Mouse (Mus musculus) myocyte (in vitro differentiated cells): ENCODE results near the gene Lama4. TPM values are rescaled to one million over a fixed set of nuclear protein-coding genes. Genes with fewer than 3 reads are reported as not detected.

Experiments used
- H3K27me3 ChIP-seq: one replicate; pipeline ENCODE4 v1.6.1; 2011; ENCODE audit not compliant: control insufficient read depth, insufficient read depth, insufficient read length
- H3K36me3 ChIP-seq: one replicate; pipeline ENCODE4 v1.6.1; 2011; ENCODE audit not compliant: control insufficient read depth, insufficient read depth
- H3K4me2 ChIP-seq: one replicate; pipeline ENCODE4 v1.6.1; 2011; ENCODE audit warnings: low read depth, control low read depth
- H3K4me3 ChIP-seq: one replicate; pipeline ENCODE4 v1.5.1; 2011; ENCODE audit warnings: mild to moderate bottlenecking, control low read depth, moderate library complexity
- H3K79me2 ChIP-seq: one replicate; pipeline ENCODE4 v1.6.1; 2011; ENCODE audit not compliant: control insufficient read depth, insufficient read depth
- H3ac ChIP-seq: one replicate; pipeline ENCODE4 v1.6.1; 2011; ENCODE audit not compliant: control insufficient read depth, insufficient read length
- CEBPB ChIP-seq: IDR thresholded peaks from 2 replicates; pipeline ENCODE4 v1.6.1; 2011; ENCODE audit warnings: mild to moderate bottlenecking, moderate library complexity; ENCODE audit not compliant: poor library complexity, insufficient read depth, severe bottlenecking
- E2F4 ChIP-seq: IDR thresholded peaks from one replicate; pipeline ENCODE4 v1.6.1; 2011; ENCODE audit warnings: mild to moderate bottlenecking, control low read depth, moderate library complexity; ENCODE audit not compliant: insufficient read depth
- MAX ChIP-seq: IDR thresholded peaks from one replicate; pipeline ENCODE4 v1.6.1; 2011; ENCODE audit warnings: low read depth, mild to moderate bottlenecking, control low read depth
- MYOD1 ChIP-seq, 3 experiments: IDR thresholded peaks; one replicate each; pipeline ENCODE4 v1.6.1; 2011; ENCODE audit warnings: control low read depth in 2 of 3, low read depth in 2 of 3, mild to moderate bottlenecking in 2 of 3, moderate library complexity in 1 of 3; ENCODE audit not compliant: insufficient read length in 2 of 3, control insufficient read depth in 1 of 3
- MYOG ChIP-seq, 3 experiments: IDR thresholded peaks; one replicate each; pipeline ENCODE4 v1.6.1; 2011; ENCODE audit warnings: control low read depth in 2 of 3, low read depth in 2 of 3, mild to moderate bottlenecking in 2 of 3; ENCODE audit not compliant: insufficient read length in 2 of 3, control insufficient read depth in 1 of 3, insufficient read depth in 1 of 3
- POLR2A ChIP-seq: IDR thresholded peaks from one replicate; pipeline ENCODE4 v1.6.1; 2011; ENCODE audit warnings: low read depth, mild to moderate bottlenecking, control low read depth, moderate library complexity; ENCODE audit not compliant: insufficient read length
- POLR2AphosphoS2 ChIP-seq: IDR thresholded peaks from one replicate; pipeline ENCODE4 v1.6.1; 2011; ENCODE audit warnings: low read depth, control low read depth; ENCODE audit not compliant: insufficient read length
- REST ChIP-seq: IDR thresholded peaks from one replicate; pipeline ENCODE4 v1.6.1; 2011; ENCODE audit warnings: mild to moderate bottlenecking, control low read depth, moderate library complexity; ENCODE audit not compliant: insufficient read depth, insufficient read length
- SRF ChIP-seq: IDR thresholded peaks from one replicate; pipeline ENCODE4 v1.6.1; 2011; ENCODE audit warnings: low read depth; ENCODE audit not compliant: control insufficient read depth, insufficient read length
- TCF12 ChIP-seq: IDR thresholded peaks from one replicate; pipeline ENCODE4 v1.6.1; 2011; ENCODE audit warnings: mild to moderate bottlenecking, control low read depth; ENCODE audit not compliant: poor library complexity, insufficient read depth, severe bottlenecking
- TCF3 ChIP-seq: IDR thresholded peaks from one replicate; pipeline ENCODE4 v1.6.1; 2011; ENCODE audit warnings: low read depth, control low read depth; ENCODE audit not compliant: insufficient read length
- USF1 ChIP-seq: IDR thresholded peaks from one replicate; pipeline ENCODE4 v1.6.1; 2011; ENCODE audit warnings: low read depth, mild to moderate bottlenecking, control low read depth, moderate library complexity
- polyA plus RNA-seq: library from polyadenylated mRNA; unstranded; fragments of >200 nt; fragmentation: generic; extraction: Trizol; gene quantifications from one replicate; pipeline ENCODE4 v1.2.1, GENCODE M21; 2012; ENCODE audit warnings: missing spikeins

The Lama4 gene
- polyA plus RNA-seq, 1 experiment = 0.16 TPM

GRCm38 (mm10) chr10:39098746-39099145, 133.4 kb downstream of the Lama4 start:
- Histone ChIP-seq H3K27me3 (no peaks in the 10 kb centered on the region), H3K36me3 (no peaks in the 10 kb centered on the region)
- no peak for TF ChIP-seq TCF12

GRCm38 (mm10) chr10:39104803-39105449, 139.6 kb downstream of the Lama4 start:
- H3K36me3 ChIP-seq = no peaks in the 10 kb centered on the region
- TF ChIP-seq CEBPB (no peak), MYOG (IDR thresholded peaks at IDR 0.05; ENCODE audit: control insufficient read depth in 1 of 3, insufficient read depth in 1 of 3, insufficient read length in 2 of 3, low read depth in 2 of 3) (no peak), MYOD1 (IDR thresholded peaks at IDR 0.05; ENCODE audit: control insufficient read depth in 1 of 3, insufficient read length in 2 of 3, low read depth in 2 of 3) (no peak), REST (no peak), POLR2A (no peak), MAX (no peak), TCF3 (no peak), USF1 (no peak), TCF12 (no peak), E2F4 (no peak), POLR2AphosphoS2 (no peak), SRF (no peak)
- no peak overlapping the region for H3ac ChIP-seq
- no peaks in the 10 kb centered on the region for H3K27me3 ChIP-seq
- H3K4me3 ChIP-seq = no peak overlapping the region
- H3K79me2 ChIP-seq = no peaks in the 10 kb centered on the region
- no peak overlapping the region for H3K4me2 ChIP-seq

More at GRCm38 (mm10) chr10:39098746-39099145, 133.4 kb downstream of the Lama4 start:
- Histone ChIP-seq H3K79me2 (no peaks in the 10 kb centered on the region), H3K4me3 (no peak overlapping the region), H3ac (no peak overlapping the region), H3K4me2 (no peak overlapping the region)

- H3K4me3 ChIP-seq = no peak overlapping the region
- no peak overlapping the region for H3ac ChIP-seq
- H3K4me2 ChIP-seq = no peak overlapping the region
- TF ChIP-seq POLR2AphosphoS2 = no peak
- TF ChIP-seq TCF3 = no peak
- TF ChIP-seq REST = no peak
- H3K27me3 ChIP-seq = no peaks in the 10 kb centered on the region
- H3K36me3 ChIP-seq = no peaks in the 10 kb centered on the region
- H3K79me2 ChIP-seq = no peaks in the 10 kb centered on the region
These were observed 141.1 kb downstream of the Lama4 start for GRCm38 (mm10) chr10:39106413-39106812.

- H3K79me2 ChIP-seq = no peaks in the 10 kb centered on the region
- no peak for TF ChIP-seq MYOD1 (IDR thresholded peaks at IDR 0.05; ENCODE audit: control insufficient read depth in 1 of 3, insufficient read length in 2 of 3, low read depth in 2 of 3)
These were observed 141.6 kb downstream of the Lama4 start for GRCm38 (mm10) chr10:39106935-39107334.

DNA sequence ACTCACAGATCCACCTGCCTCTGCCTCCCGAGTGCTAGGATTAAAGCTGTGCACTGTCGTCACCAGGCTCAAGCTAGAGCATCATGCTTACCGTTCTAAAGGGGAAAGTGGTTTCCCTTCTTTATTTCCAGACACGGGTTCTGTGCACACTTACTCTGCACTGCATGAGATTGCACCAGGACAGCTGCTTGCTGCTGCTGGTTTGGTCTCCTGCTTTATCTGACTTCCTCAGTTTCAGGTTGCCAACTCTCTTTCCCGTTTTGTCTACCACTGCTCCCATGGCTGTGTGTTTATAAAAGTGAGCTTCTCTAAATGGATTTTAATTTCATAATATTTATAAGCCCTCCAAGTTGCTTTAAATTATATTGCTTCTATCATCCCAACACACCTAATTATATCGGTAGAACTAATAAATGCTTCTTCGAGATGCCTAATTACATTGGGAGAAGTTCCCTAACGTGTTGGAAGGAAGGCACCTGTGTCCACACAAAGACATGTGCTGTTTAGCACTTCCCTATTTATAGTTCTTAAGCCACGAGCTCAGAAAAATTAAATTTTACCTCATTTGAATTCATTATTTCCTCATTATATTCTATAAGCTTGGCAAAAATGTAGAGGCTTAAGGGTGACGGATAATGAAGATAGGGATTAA, 143.6 kb downstream of the Lama4 start:
- Histone ChIP-seq H3K27me3 (no peaks in the 10 kb centered on the region), H3K4me2 (no peak overlapping the region), H3K79me2 (no peaks in the 10 kb centered on the region), H3K4me3 (no peak overlapping the region), H3K36me3 (no peaks in the 10 kb centered on the region), H3ac (no peak overlapping the region)
- no peak for TF ChIP-seq TCF12
- no peak for TF ChIP-seq POLR2A
- no peak for TF ChIP-seq MAX
- no peak for TF ChIP-seq E2F4
- no peak for TF ChIP-seq USF1
- no peak for TF ChIP-seq TCF3
- no peak for TF ChIP-seq SRF

More at GRCm38 (mm10) chr10:39106935-39107334, 141.6 kb downstream of the Lama4 start:
- no peak overlapping the region for H3K4me2 ChIP-seq
- H3K36me3 ChIP-seq = no peaks in the 10 kb centered on the region
- H3K4me3 ChIP-seq = no peak overlapping the region
- H3K27me3 ChIP-seq = no peaks in the 10 kb centered on the region
- H3ac ChIP-seq = no peak overlapping the region

DNA sequence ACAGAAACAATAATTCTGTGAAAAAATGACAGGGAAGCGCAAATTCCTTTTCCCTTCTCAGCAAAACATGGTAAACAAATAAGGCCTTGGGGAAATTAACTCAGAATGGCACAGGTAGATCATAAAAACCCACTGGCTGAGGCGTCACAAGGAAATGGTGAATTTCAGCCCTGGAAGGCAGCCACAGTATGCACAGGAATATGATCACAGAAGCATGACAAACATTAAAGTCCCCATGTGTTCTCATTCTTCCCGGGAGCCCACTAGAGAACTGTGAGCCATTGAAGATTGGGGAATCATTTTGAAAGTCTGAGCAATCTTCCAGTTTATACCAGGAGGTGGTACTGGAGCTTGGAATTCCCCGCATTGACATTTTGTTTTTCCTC, 144.2 kb downstream of the Lama4 start:
- H3ac ChIP-seq = no peak overlapping the region
- no peaks in the 10 kb centered on the region for H3K79me2 ChIP-seq
- H3K4me2 ChIP-seq = no peak overlapping the region
- no peaks in the 10 kb centered on the region for H3K36me3 ChIP-seq
- TF ChIP-seq USF1 (no peak), POLR2AphosphoS2 (no peak), MYOG (IDR thresholded peaks at IDR 0.05; ENCODE audit: control insufficient read depth in 1 of 3, insufficient read depth in 1 of 3, insufficient read length in 2 of 3, low read depth in 2 of 3) (no peak), REST (no peak), TCF12 (no peak), MAX (no peak), SRF (no peak), POLR2A (no peak), E2F4 (no peak), TCF3 (no peak), CEBPB (no peak)
- no peaks in the 10 kb centered on the region for H3K27me3 ChIP-seq
- no peak overlapping the region for H3K4me3 ChIP-seq
